30 mouse cellular contexts compared by ENCODE assay signal in genomic region chr8:48743912-48744311, GRCm38 (mm10).
A peak's percentile ranks its signal among the peaks of the same experiment; 100 is the strongest.
DNase-seq lines count a peak whose midpoint lies in the region; ATAC-seq and TF ChIP-seq lines count a peak whose summit lies in the region.
"Had no signal": no experiment of that assay in that cellular context is flagged by ENCODE, and none has a peak within 500 bp of the region (broad histone marks: within the 10 kb centered on the region; RNA-seq: fewer than 3 reads in every experiment).

No protein-coding gene starts in this region.

- no peak overlapping the region for H3K4me3 ChIP-seq in hindbrain, postnatal 0 days (ENCODE audit: low read length)
- no peak overlapping the region for H3K4me3 ChIP-seq in hindbrain, embryonic 11.5 days (ENCODE audit: low read depth, low read length)
- H3K4me3 ChIP-seq in E14TG2a.4 (replicated peaks; ENCODE audit: low read length) = no peak overlapping the region
- H3K4me3 ChIP-seq in small intestine, adult 2 months (ENCODE audit: low read depth, low read length) = no peak overlapping the region
- H3K4me3 ChIP-seq: erythroblast, embryonic 14.5 days; heart, embryonic 13.5 days; hindbrain, embryonic 10.5 days; intestine, embryonic 15.5 days; left cerebral cortex, adult 2 months; limb, embryonic 12.5 days; midbrain, embryonic 13.5 days had no signal

- no peaks in the 10 kb centered on the region for H3K9me3 ChIP-seq in hindbrain, postnatal 0 days (ENCODE audit: low read length)
- no peaks in the 10 kb centered on the region for H3K9me3 ChIP-seq in hindbrain, embryonic 11.5 days (ENCODE audit: control insufficient read depth, low read length)
- no peaks in the 10 kb centered on the region for H3K9me3 ChIP-seq in E14TG2a.4 (ENCODE audit: low read length)
- H3K9me3 ChIP-seq: heart, embryonic 13.5 days; hindbrain, embryonic 10.5 days; intestine, embryonic 15.5 days; limb, embryonic 12.5 days; midbrain, embryonic 13.5 days had no signal

- H3K27ac ChIP-seq in hindbrain, postnatal 0 days = no peak overlapping the region
- H3K27ac ChIP-seq in hindbrain, embryonic 11.5 days (ENCODE audit: low read depth, low read length) = no peak overlapping the region
- H3K27ac ChIP-seq in small intestine, adult 2 months (ENCODE audit: insufficient read depth, low read depth, low read length) = no peak overlapping the region
- H3K27ac ChIP-seq: heart, embryonic 13.5 days; hindbrain, embryonic 10.5 days; intestine, embryonic 15.5 days; kidney, postnatal 0 days; left cerebral cortex, adult 2 months; limb, embryonic 12.5 days; midbrain, embryonic 13.5 days had no signal

- H3K4me1 ChIP-seq in hindbrain, postnatal 0 days (ENCODE audit: insufficient read depth, low read length) = no peaks in the 10 kb centered on the region
- H3K4me1 ChIP-seq in hindbrain, embryonic 11.5 days (replicated peaks; ENCODE audit: control insufficient read depth, insufficient read depth, low read length) = no peaks in the 10 kb centered on the region
- H3K4me1 ChIP-seq in E14TG2a.4 (replicated peaks; ENCODE audit: low read depth, low read length) = peaks cover 35% of the 10 kb centered on the region
- no peaks in the 10 kb centered on the region for H3K4me1 ChIP-seq in small intestine, adult 2 months (ENCODE audit: control insufficient read depth, insufficient read depth, insufficient read length, low read length)

- no peaks in the 10 kb centered on the region for H3K36me3 ChIP-seq in hindbrain, postnatal 0 days (ENCODE audit: insufficient read depth, low read length)
- no peaks in the 10 kb centered on the region for H3K36me3 ChIP-seq in hindbrain, embryonic 11.5 days (ENCODE audit: control insufficient read depth, insufficient read depth, low read length)
- H3K36me3 ChIP-seq in E14TG2a.4 (ENCODE audit: insufficient read depth, low read length) = no peaks in the 10 kb centered on the region
- no peaks in the 10 kb centered on the region for H3K36me3 ChIP-seq in small intestine, adult 2 months (ENCODE audit: control insufficient read depth, insufficient read depth, low read length)
- H3K36me3 ChIP-seq: G1E; heart, embryonic 13.5 days; hindbrain, embryonic 10.5 days; intestine, embryonic 15.5 days; limb, embryonic 12.5 days; midbrain, embryonic 13.5 days had no signal

- no peaks in the 10 kb centered on the region for H3K27me3 ChIP-seq in hindbrain, postnatal 0 days (ENCODE audit: insufficient read depth, low read length)
- H3K27me3 ChIP-seq in hindbrain, embryonic 11.5 days (ENCODE audit: control insufficient read depth, insufficient read depth, low read length) = no peaks in the 10 kb centered on the region
- H3K27me3 ChIP-seq in E14TG2a.4 (ENCODE audit: insufficient read depth, low read length) = peaks cover 31% of the 10 kb centered on the region
- no peaks in the 10 kb centered on the region for H3K27me3 ChIP-seq in small intestine, adult 2 months (ENCODE audit: control insufficient read depth, insufficient read depth, low read length)
- H3K27me3 ChIP-seq: intestine, embryonic 15.5 days; limb, embryonic 12.5 days; midbrain, embryonic 13.5 days had no signal

- no peak for TF ChIP-seq POLR2A in small intestine, adult 2 months (IDR thresholded peaks at IDR 0.05; ENCODE audit: low read depth, low read length)

- no peak overlapping the region for H3K4me2 ChIP-seq in hindbrain, postnatal 0 days (ENCODE audit: low read depth, low read length)
- H3K4me2 ChIP-seq in hindbrain, embryonic 11.5 days (replicated peaks; ENCODE audit: low read depth, low read length) = no peak overlapping the region
- H3K4me2 ChIP-seq: heart, embryonic 13.5 days; intestine, embryonic 15.5 days; limb, embryonic 12.5 days; midbrain, embryonic 13.5 days had no signal

- no peak overlapping the region for H3K9ac ChIP-seq in hindbrain, postnatal 0 days (replicated peaks; ENCODE audit: low read length)
- H3K9ac ChIP-seq in hindbrain, embryonic 11.5 days (ENCODE audit: low read depth, low read length) = no peak overlapping the region
- H3K9ac ChIP-seq: forebrain, postnatal 0 days; heart, embryonic 13.5 days; intestine, embryonic 15.5 days; limb, embryonic 12.5 days; midbrain, embryonic 13.5 days had no signal

- 89% methylated on average over 4 of the region's 4 CpGs for WGBS in hindbrain, postnatal 0 days
- whole genome bisulfite sequencing in hindbrain, embryonic 11.5 days = 83% methylated on average over 4 of the region's 4 CpGs
- 87% methylated on average over 4 of the region's 4 CpGs for WGBS in small intestine, adult 2 months

- no peak for DNase-seq in hindbrain, postnatal 0 days (ENCODE audit: low spot score)
- DNase-seq in hindbrain, embryonic 11.5 days (ENCODE audit: low spot score) = no peak
- DNase-seq in ES-CJ7 (ENCODE audit: low read depth, low spot score) = peak; percentile 55
- DNase-seq in neural tube, embryonic 10.5 days (ENCODE audit: extremely low spot score, low spot score) = no peak
- DNase-seq in left cerebral cortex, adult 18-20 months (ENCODE audit: low spot score in 2 of 2) = no peak
- DNase-seq: adrenal gland, postnatal 25 days; cerebellum, adult 18-20 months; cerebellum, postnatal 10 days; forebrain, postnatal 0 days; gastrocnemius, postnatal 25 days; heart, adult 18-20 months; heart, postnatal 10 days; kidney, adult 8-10 months; layer of hippocampus, adult 9-11 months; lung, postnatal 36 days; right cerebral cortex, postnatal 4 days; thymus, postnatal 4 days had no signal

- 0 out of 2 replicates have a peak, but pooled peaks have one; percentile 2 for TF ChIP-seq CTCF in hindbrain, postnatal 0 days (IDR thresholded peaks at IDR 0.05; ENCODE audit: low read depth)
- peak; percentile 51 for TF ChIP-seq CTCF in E14TG2a.4 (conservative IDR thresholded peaks at IDR 0.05; ENCODE audit: low read length)
- TF ChIP-seq CTCF in small intestine, adult 2 months (IDR thresholded peaks at IDR 0.05; ENCODE audit: extremely low read depth, insufficient read length, insufficient replicate concordance, low read depth, low read length) = 0 out of 2 replicates have a peak, but pooled peaks have one; percentile 19

- no peak for ATAC-seq in hindbrain, postnatal 0 days
- no peak for ATAC-seq in hindbrain, embryonic 11.5 days (ENCODE audit: low FRiP score)
- ATAC-seq: CD4-positive, CD25-positive, alpha-beta regulatory T cell, adult 4 months; forebrain, postnatal 0 days; hindbrain, embryonic 16.5 days; intestine, embryonic 15.5 days; midbrain, embryonic 13.5 days had no signal
